Mouse (Mus musculus): ENCODE results near the gene Yif1b. TPM values are rescaled to one million over a fixed set of nuclear protein-coding genes. Genes with fewer than 3 reads are reported as not detected.
A peak's percentile ranks its signal among the peaks of the same experiment; 100 is the strongest.

The Yif1b gene
- polyA plus RNA-seq, 1 experiment from 2014 or later, result 107 TPM

GRCm38 (mm10) chr7:29263831-29264230 is 25.7 kb downstream of the Yif1b start:
- H3K9ac ChIP-seq, result no peak overlapping the region
- peaks cover 33% of the 10 kb centered on the region for H3K4me1 ChIP-seq
- no peaks in the 10 kb centered on the region for H3K36me3 ChIP-seq
- H3K4me3 ChIP-seq, result no peak overlapping the region
- no peaks in the 10 kb centered on the region for H3K27me3 ChIP-seq (replicated peaks)
- ATAC-seq (ENCODE audit: extremely low read depth, insufficient number of reproducible peaks, low FRiP score, low TSS enrichment), result no peak
- H3K9me3 ChIP-seq, result no peaks in the 10 kb centered on the region
- 77% methylated on average over 3 of the region's 3 CpGs for WGBS
- no peak overlapping the region for H3K4me2 ChIP-seq
- H3K27ac ChIP-seq (replicated peaks), result no peak overlapping the region

DNA sequence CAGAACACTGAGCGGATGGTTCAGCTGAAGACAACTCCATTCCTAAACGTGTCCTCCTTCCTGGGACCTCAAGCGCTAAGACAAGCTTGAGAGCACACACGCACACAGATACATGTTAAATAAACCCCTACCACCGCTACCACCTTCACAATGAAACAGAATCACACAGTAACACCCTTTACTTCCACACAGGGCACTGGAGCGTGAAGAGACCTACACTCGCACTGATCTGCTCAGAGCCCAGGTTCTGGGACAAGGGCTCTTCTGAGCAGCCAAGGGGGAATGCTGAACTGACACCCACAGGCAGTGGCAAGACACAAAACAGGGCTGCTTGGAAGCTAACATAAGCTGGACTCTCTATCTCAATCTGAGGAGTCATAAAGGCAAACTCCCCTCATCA is 27.5 kb downstream of the Yif1b start:
- no peak overlapping the region for H3K4me2 ChIP-seq
- H3K36me3 ChIP-seq, result no peaks in the 10 kb centered on the region
- H3K9me3 ChIP-seq, result no peaks in the 10 kb centered on the region
- peaks cover 26% of the 10 kb centered on the region for H3K4me1 ChIP-seq
- no peaks in the 10 kb centered on the region for H3K27me3 ChIP-seq (replicated peaks)
- no peak for ATAC-seq (ENCODE audit: extremely low read depth, insufficient number of reproducible peaks, low FRiP score, low TSS enrichment)
- WGBS, result 69% methylated on average over 7 of the region's 7 CpGs
- no peak overlapping the region for H3K4me3 ChIP-seq
- H3K9ac ChIP-seq, result no peak overlapping the region
- H3K27ac ChIP-seq (replicated peaks), result no peak overlapping the region

- H3K9ac ChIP-seq, result no peak overlapping the region
- H3K36me3 ChIP-seq, result no peaks in the 10 kb centered on the region
- H3K4me2 ChIP-seq, result no peak overlapping the region
- no peaks in the 10 kb centered on the region for H3K9me3 ChIP-seq
- H3K27me3 ChIP-seq (replicated peaks), result no peaks in the 10 kb centered on the region
- peaks cover 37% of the 10 kb centered on the region for H3K4me1 ChIP-seq
- 66% methylated on average over 4 of the region's 4 CpGs for WGBS
- ATAC-seq (ENCODE audit: extremely low read depth, insufficient number of reproducible peaks, low FRiP score, low TSS enrichment), result no peak
- no peak overlapping the region for H3K27ac ChIP-seq (replicated peaks)
- no peak overlapping the region for H3K4me3 ChIP-seq
These were observed 28.8 kb downstream of the Yif1b start for GRCm38 (mm10) chr7:29266931-29267330.

GRCm38 (mm10) chr7:29270445-29270844 is 32.3 kb downstream of the Yif1b start:
- Histone ChIP-seq H3K27me3 (replicated peaks) (no peaks in the 10 kb centered on the region), H3K27ac (replicated peaks) (no peak overlapping the region), H3K9ac (no peak overlapping the region), H3K4me3 (no peak overlapping the region), H3K4me2 (no peak overlapping the region), H3K9me3 (no peaks in the 10 kb centered on the region), H3K4me1 (peaks cover 49% of the 10 kb centered on the region), H3K36me3 (no peaks in the 10 kb centered on the region)
- ATAC-seq (ENCODE audit: extremely low read depth, insufficient number of reproducible peaks, low FRiP score, low TSS enrichment), result no peak
- 77% methylated on average over 4 of the region's 4 CpGs for WGBS

DNA sequence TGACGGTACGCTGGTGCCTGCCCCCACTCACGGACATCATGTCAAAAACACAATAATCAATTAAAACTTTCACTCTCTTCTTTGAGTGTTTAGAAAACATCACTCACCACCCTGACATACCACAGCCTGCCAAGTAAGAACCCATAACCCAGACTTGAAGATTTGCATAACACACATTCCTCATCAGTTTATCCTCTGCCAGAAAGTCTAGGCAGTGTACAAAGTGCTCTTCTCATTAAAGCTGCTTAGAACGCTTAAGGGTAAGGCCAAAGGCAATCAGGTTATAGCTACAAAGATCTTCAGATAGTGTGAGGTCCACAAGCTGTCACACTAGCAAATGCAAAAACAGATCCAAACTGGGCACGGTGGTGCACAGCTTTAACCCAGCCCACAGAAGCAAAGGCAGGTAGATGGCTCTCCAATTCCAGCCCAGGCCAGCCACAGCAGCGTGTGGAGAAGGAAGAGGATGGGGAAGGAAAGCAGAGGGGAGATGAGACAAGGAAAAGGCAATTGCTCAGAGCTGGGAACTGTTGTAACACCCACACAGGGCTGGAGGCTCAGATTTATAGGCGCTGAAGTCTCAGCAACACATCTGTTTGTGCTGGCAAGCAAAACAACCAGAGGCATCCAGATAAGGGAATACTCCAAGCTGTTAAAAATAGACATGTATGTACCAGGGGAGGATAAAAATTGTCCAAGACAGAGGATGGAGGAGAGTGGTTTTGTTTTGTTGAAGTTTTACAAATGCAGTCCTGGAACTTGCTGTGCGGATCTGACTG is 33.7 kb downstream of the Yif1b start:
- ATAC-seq (ENCODE audit: extremely low read depth, insufficient number of reproducible peaks, low FRiP score, low TSS enrichment), result no peak
- Histone ChIP-seq H3K9me3 (no peaks in the 10 kb centered on the region), H3K9ac (peak overlapping the region; percentile 55), H3K4me2 (peak overlapping the region; percentile 39), H3K4me3 (no peak overlapping the region), H3K36me3 (no peaks in the 10 kb centered on the region), H3K4me1 (peaks cover 43% of the 10 kb centered on the region), H3K27me3 (replicated peaks) (no peaks in the 10 kb centered on the region), H3K27ac (replicated peaks) (peak overlapping the region; percentile 83)
- 43% methylated on average over 8 of the region's 8 CpGs for WGBS

GRCm38 (mm10) chr7:29276715-29277114 is 38.6 kb downstream of the Yif1b start:
- Histone ChIP-seq H3K4me2 (no peak overlapping the region), H3K36me3 (no peaks in the 10 kb centered on the region), H3K4me1 (peaks cover 61% of the 10 kb centered on the region), H3K9ac (no peak overlapping the region), H3K4me3 (no peak overlapping the region), H3K27ac (replicated peaks) (no peak overlapping the region; the same call in 1 of the 2 replicates), H3K9me3 (no peaks in the 10 kb centered on the region), H3K27me3 (replicated peaks) (peaks cover 13% of the 10 kb centered on the region)
- WGBS, result 50% methylated on average over 5 of the region's 5 CpGs
- no peak for ATAC-seq (ENCODE audit: extremely low read depth, insufficient number of reproducible peaks, low FRiP score, low TSS enrichment)

GRCm38 (mm10) chr7:29277510-29277909 is 39.4 kb downstream of the Yif1b start:
- WGBS, result 77% methylated on average over 4 of the region's 4 CpGs
- no peak overlapping the region for H3K9ac ChIP-seq
- no peak overlapping the region for H3K4me2 ChIP-seq
- ATAC-seq (ENCODE audit: extremely low read depth, insufficient number of reproducible peaks, low FRiP score, low TSS enrichment), result no peak
- no peaks in the 10 kb centered on the region for H3K9me3 ChIP-seq
- no peak overlapping the region for H3K27ac ChIP-seq (replicated peaks)
- peaks cover 58% of the 10 kb centered on the region for H3K4me1 ChIP-seq
- no peak overlapping the region for H3K4me3 ChIP-seq
- H3K36me3 ChIP-seq, result no peaks in the 10 kb centered on the region
- peaks cover 21% of the 10 kb centered on the region for H3K27me3 ChIP-seq (replicated peaks)

DNA sequence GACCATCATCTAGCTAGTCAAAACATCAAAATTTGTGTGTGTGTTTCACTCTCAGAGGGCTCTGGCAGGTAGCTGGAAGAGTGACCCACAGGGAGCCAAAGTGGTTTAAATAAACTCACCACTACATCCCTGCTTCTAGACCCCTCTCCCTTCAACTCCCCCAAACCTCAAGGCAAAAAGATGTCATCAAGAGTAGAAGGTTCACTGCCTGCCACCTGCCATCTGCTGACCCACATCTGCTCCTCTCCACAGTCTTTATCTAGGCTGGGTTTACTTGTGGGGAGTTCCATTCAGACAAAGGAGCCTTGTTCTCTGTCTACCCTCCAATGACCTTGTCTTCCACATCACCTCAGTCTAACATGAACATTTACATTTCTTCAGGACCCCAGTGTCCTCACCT is 41.1 kb downstream of the Yif1b start:
- no peak for ATAC-seq (ENCODE audit: extremely low read depth, insufficient number of reproducible peaks, low FRiP score, low TSS enrichment)
- peaks cover 34% of the 10 kb centered on the region for H3K27me3 ChIP-seq (replicated peaks)
- H3K9ac ChIP-seq, result no peak overlapping the region
- H3K36me3 ChIP-seq, result no peaks in the 10 kb centered on the region
- H3K4me3 ChIP-seq, result no peak overlapping the region
- H3K27ac ChIP-seq (replicated peaks), result peak overlapping the region; percentile 57
- peak overlapping the region; percentile 98 for H3K4me2 ChIP-seq
- no peaks in the 10 kb centered on the region for H3K9me3 ChIP-seq
- peaks cover 42% of the 10 kb centered on the region for H3K4me1 ChIP-seq

DNA sequence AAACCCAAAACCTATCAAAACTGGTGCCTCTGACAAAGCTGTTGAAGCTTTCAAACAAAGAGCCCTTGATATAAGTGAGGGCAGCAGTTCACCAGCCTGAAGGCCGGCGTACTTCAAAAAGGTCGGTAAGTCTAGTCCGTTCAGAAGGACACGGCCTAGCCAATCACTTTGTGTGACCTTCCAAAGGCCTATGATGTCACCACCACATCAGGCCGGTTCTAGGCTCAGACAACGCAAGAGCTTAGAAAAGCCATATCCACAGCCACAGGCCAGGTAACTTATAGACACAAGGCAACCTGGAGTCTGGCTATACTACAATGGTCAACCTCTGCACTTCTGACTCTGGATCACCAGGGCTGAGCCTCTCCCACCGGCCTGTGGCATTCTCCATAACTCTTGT is 41.8 kb downstream of the Yif1b start:
- Histone ChIP-seq H3K4me1 (peaks cover 38% of the 10 kb centered on the region), H3K4me2 (peak overlapping the region; percentile 98), H3K9ac (no peak overlapping the region), H3K27ac (replicated peaks) (peak overlapping the region; percentile 57), H3K36me3 (no peaks in the 10 kb centered on the region), H3K4me3 (peak overlapping the region; percentile 71; the same call in 1 of the 2 replicates), H3K9me3 (no peaks in the 10 kb centered on the region), H3K27me3 (replicated peaks) (peaks cover 41% of the 10 kb centered on the region)
- ATAC-seq (ENCODE audit: extremely low read depth, insufficient number of reproducible peaks, low FRiP score, low TSS enrichment), result no peak
- 19% methylated on average over 8 of the region's 8 CpGs for WGBS

DNA sequence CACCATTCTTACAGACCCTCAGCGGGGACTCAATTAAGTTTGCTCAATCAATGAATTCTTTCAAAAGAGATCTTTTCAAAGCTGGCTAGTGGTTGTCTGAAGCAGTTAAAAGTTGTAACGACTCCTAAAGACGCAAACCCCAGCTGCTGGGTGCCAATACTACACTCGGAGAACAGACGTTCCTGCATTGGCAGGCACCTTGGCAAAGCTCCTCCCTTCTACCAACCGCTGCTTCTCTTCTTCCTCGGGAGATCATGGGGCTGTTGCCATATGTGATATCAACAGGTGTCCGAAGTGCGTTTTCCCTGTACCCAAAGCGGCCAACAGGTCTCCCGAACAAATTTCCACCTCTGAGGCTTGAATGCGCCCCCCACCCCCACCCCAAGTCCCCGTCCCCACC is 42.7 kb downstream of the Yif1b start:
- Histone ChIP-seq H3K27me3 (replicated peaks) (peaks cover 50% of the 10 kb centered on the region), H3K9me3 (no peaks in the 10 kb centered on the region)
- ATAC-seq (ENCODE audit: extremely low read depth, insufficient number of reproducible peaks, low FRiP score, low TSS enrichment), result no peak

GRCm38 (mm10) chr7:29281201-29282073 is 43.3 kb downstream of the Yif1b start, which contains the start of gene Spint2:
Gene Spint2, minus strand, starts transcription at chr7:29281912.
- Histone ChIP-seq H3K4me1 (peaks cover 38% of the 10 kb centered on the region), H3K27ac (replicated peaks) (peak within 1 kb of the TSS; percentile 67), H3K27me3 (replicated peaks) (peaks cover 54% of the 10 kb centered on the region), H3K4me2 (peak within 1 kb of the TSS; percentile 98), H3K4me3 (peak within 1 kb of the TSS; percentile 71), H3K36me3 (no peaks in the 10 kb centered on the region), H3K9me3 (no peaks in the 10 kb centered on the region), H3K9ac (peak within 1 kb of the TSS; percentile 86)
- ATAC-seq (ENCODE audit: extremely low read depth, insufficient number of reproducible peaks, low FRiP score, low TSS enrichment), result peak; percentile 43; the same call in 1 of the 2 replicates
- WGBS, result under 1% methylated on average over 76 of the region's 80 CpGs

More for the DNA sequence above, 42.7 kb downstream of the Yif1b start:
- Histone ChIP-seq H3K36me3 (no peaks in the 10 kb centered on the region), H3K4me2 (peak overlapping the region; percentile 98), H3K27ac (replicated peaks) (0 out of 2 replicates have a peak overlapping the region, but pooled peaks have one; percentile 57), H3K9ac (peak overlapping the region; percentile 86), H3K4me1 (peaks cover 38% of the 10 kb centered on the region), H3K4me3 (peak overlapping the region; percentile 71)
- WGBS, result 14% methylated on average over 13 of the region's 13 CpGs
